Mouse (Mus musculus) megakaryocyte, embryonic 14.5 days (primary cell): ENCODE measurements around the gene Uap1l1. TPM values are rescaled to one million over a fixed set of nuclear protein-coding genes. Genes with fewer than 3 reads are reported as not detected.
"Not testable (repeated sequence)": the region's sequence is repeated elsewhere in the genome, so short reads cannot be mapped to it uniquely, and the experiment has no call there.

Experiments
- H3K27me3 ChIP-seq: replicated peaks from 2 replicates; pipeline ENCODE3; 2012; ENCODE audit warnings: inconsistent platforms
- H3K36me3 ChIP-seq: replicated peaks from 2 replicates; pipeline ENCODE3; 2012; ENCODE audit warnings: low read length, inconsistent platforms, mixed read lengths
- H3K4me1 ChIP-seq: 2 replicates; pipeline ENCODE4 v1.6.1; 2012; ENCODE audit warnings: inconsistent platforms
- H3K4me3 ChIP-seq: replicated peaks from 2 replicates; pipeline ENCODE3; 2012; ENCODE audit warnings: moderate library complexity, mild to moderate bottlenecking, inconsistent platforms
- H3K9me3 ChIP-seq: 2 replicates; pipeline ENCODE4 v1.6.1; 2012; ENCODE audit warnings: inconsistent platforms
- FLI1 ChIP-seq: IDR thresholded peaks from 2 replicates; pipeline ENCODE4 v1.6.1; 2012; ENCODE audit warnings: low read length, inconsistent platforms, mixed read lengths
- GATA1 ChIP-seq: IDR thresholded peaks from 3 replicates; pipeline ENCODE4 v1.6.1; 2012; ENCODE audit warnings: mixed read lengths, low read length, inconsistent platforms, borderline replicate concordance
- polyA plus RNA-seq: library from polyadenylated mRNA; stranded (reverse); fragments of >175 nt; gene quantifications from 2 replicates; pipeline ENCODE4 v1.2.3, GENCODE M21; 2012; ENCODE audit warnings: low replicate concordance; ENCODE audit not compliant: insufficient read depth

Uap1l1 gene
- polyA plus RNA-seq: 12.1 and 13.3 TPM in 2 replicates

- H3K36me3 ChIP-seq: peaks cover 45% of the 10 kb centered on the region
Observed at GRCm38 (mm10) chr2:25365091-25365761, at the start of gene Uap1l1. Gene Uap1l1, minus strand, starts transcription at chr2:25365682.

GRCm38 (mm10) chr2:25413436-25413835 is 48.0 kb upstream of the Uap1l1 start:
- not testable (repeated sequence) for H3K4me3 ChIP-seq, H3K9me3 ChIP-seq, H3K36me3 ChIP-seq
- H3K27me3 ChIP-seq: peaks cover 31% of the 10 kb centered on the region
- peaks cover 27% of the 10 kb centered on the region for H3K4me1 ChIP-seq

More at GRCm38 (mm10) chr2:25365091-25365761, at the start of gene Uap1l1:
- Histone ChIP-seq H3K9me3 (no peaks in the 10 kb centered on the region), H3K4me1 (peaks cover 37% of the 10 kb centered on the region), H3K4me3 (peak within 1 kb of the TSS; percentile 95), H3K27me3 (peaks cover 36% of the 10 kb centered on the region)
- no peak for TF ChIP-seq GATA1
- TF ChIP-seq FLI1: no peak

GRCm38 (mm10) chr2:25408908-25409307 is 43.4 kb upstream of the Uap1l1 start:
- Histone ChIP-seq H3K36me3 (no peaks in the 10 kb centered on the region), H3K4me3 (no peak overlapping the region), H3K27me3 (peaks cover 68% of the 10 kb centered on the region), H3K9me3 (no peaks in the 10 kb centered on the region), H3K4me1 (peaks cover 6% of the 10 kb centered on the region; the same call in 1 of the 2 replicates)
- TF ChIP-seq FLI1 (no peak), GATA1 (no peak)

- TF ChIP-seq FLI1 (no peak), GATA1 (no peak)
- Histone ChIP-seq H3K9me3 (no peaks in the 10 kb centered on the region), H3K4me3 (no peak overlapping the region), H3K36me3 (no peaks in the 10 kb centered on the region), H3K4me1 (peaks cover 21% of the 10 kb centered on the region), H3K27me3 (peaks cover 96% of the 10 kb centered on the region)
Observed at GRCm38 (mm10) chr2:25403994-25404393, 38.5 kb upstream of the Uap1l1 start.

- Histone ChIP-seq H3K9me3 (no peaks in the 10 kb centered on the region), H3K27me3 (peaks cover 97% of the 10 kb centered on the region), H3K36me3 (no peaks in the 10 kb centered on the region), H3K4me1 (peaks cover 21% of the 10 kb centered on the region), H3K4me3 (peak overlapping the region; percentile 81)
- TF ChIP-seq FLI1: no peak
- no peak for TF ChIP-seq GATA1
Observed at GRCm38 (mm10) chr2:25402972-25403601, 37.6 kb upstream of the Uap1l1 start.

- Histone ChIP-seq H3K36me3 (no peaks in the 10 kb centered on the region), H3K9me3 (no peaks in the 10 kb centered on the region), H3K4me3 (peak overlapping the region; percentile 81), H3K4me1 (peaks cover 21% of the 10 kb centered on the region), H3K27me3 (peaks cover 97% of the 10 kb centered on the region)
- no peak for TF ChIP-seq GATA1
- no peak for TF ChIP-seq FLI1
Observed at GRCm38 (mm10) chr2:25402377-25402971, 37.0 kb upstream of the Uap1l1 start.

- Histone ChIP-seq H3K36me3 (no peaks in the 10 kb centered on the region), H3K27me3 (peaks cover 98% of the 10 kb centered on the region), H3K4me1 (peaks cover 34% of the 10 kb centered on the region), H3K4me3 (peak overlapping the region; percentile 69), H3K9me3 (no peaks in the 10 kb centered on the region)
- TF ChIP-seq GATA1: no peak
- TF ChIP-seq FLI1: no peak
Observed at GRCm38 (mm10) chr2:25400764-25401163, 35.3 kb upstream of the Uap1l1 start.

GRCm38 (mm10) chr2:25400291-25400690 is 34.8 kb upstream of the Uap1l1 start:
- H3K9me3 ChIP-seq: no peaks in the 10 kb centered on the region
- H3K36me3 ChIP-seq: no peaks in the 10 kb centered on the region
- H3K27me3 ChIP-seq: peaks cover 98% of the 10 kb centered on the region
- peaks cover 38% of the 10 kb centered on the region for H3K4me1 ChIP-seq
- H3K4me3 ChIP-seq: no peak overlapping the region
- no peak for TF ChIP-seq FLI1
- no peak for TF ChIP-seq GATA1

GRCm38 (mm10) chr2:25399051-25399450 is 33.6 kb upstream of the Uap1l1 start, which contains the start of gene Npdc1:
Gene Npdc1, plus strand, starts transcription at chr2:25399351.
- no peaks in the 10 kb centered on the region for H3K36me3 ChIP-seq
- H3K27me3 ChIP-seq: peaks cover 99% of the 10 kb centered on the region

GRCm38 (mm10) chr2:25398065-25398464 is 32.6 kb upstream of the Uap1l1 start:
- H3K9me3 ChIP-seq: no peaks in the 10 kb centered on the region
- no peak overlapping the region for H3K4me3 ChIP-seq
- H3K4me1 ChIP-seq: peaks cover 46% of the 10 kb centered on the region
- TF ChIP-seq GATA1: no peak
- TF ChIP-seq FLI1: no peak
- H3K36me3 ChIP-seq: no peaks in the 10 kb centered on the region
- H3K27me3 ChIP-seq: peaks cover 94% of the 10 kb centered on the region

More at GRCm38 (mm10) chr2:25399051-25399450, 33.6 kb upstream of the Uap1l1 start, which contains the start of gene Npdc1:
- Histone ChIP-seq H3K9me3 (no peaks in the 10 kb centered on the region), H3K4me3 (no peak within 1 kb of the TSS), H3K4me1 (peaks cover 49% of the 10 kb centered on the region)
- TF ChIP-seq FLI1: no peak
- no peak for TF ChIP-seq GATA1
